ENCODE assay signal across 8 mouse cellular contexts in the genomic region with DNA sequence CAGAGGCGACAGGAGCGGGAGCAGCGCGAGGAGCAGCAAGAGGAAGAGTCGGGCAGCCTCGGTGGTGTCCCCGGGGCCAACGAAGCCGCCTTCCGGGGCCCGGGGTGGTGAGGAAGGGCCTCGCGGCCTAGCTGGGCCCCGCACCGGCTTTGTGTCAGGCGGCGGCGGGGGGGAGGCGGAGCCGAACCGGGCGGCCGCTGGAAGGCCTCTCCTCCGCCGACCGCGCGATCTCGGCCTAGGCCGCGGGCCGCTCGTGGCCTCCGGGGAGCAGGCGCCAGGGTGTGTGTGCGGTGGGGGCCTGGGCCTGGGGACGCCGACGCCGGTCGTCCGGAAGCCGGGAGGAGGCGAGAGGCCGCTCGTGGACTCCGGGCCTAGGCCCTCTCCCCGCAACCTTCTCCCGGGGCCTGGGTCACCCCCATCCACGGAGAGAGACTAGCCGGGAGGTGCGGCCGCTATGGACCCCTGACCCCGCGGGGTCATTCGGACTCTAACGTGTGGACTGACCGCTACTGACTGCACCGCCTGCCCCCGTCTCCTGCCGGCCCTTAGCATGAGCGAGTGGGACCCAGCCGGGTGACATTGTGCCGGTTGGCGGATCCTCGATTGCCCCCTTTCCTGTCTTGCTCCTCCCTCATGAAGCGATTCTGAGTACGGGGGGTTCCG. TPM values are rescaled to one million over a fixed set of nuclear protein-coding genes. Genes with fewer than 3 reads are reported as not detected.
A peak's percentile ranks its signal among the peaks of the same experiment; 100 is the strongest.
DNase-seq lines count a peak whose midpoint lies in the region; ATAC-seq and TF ChIP-seq lines count a peak whose summit lies in the region.

No protein-coding gene starts in this region.

- peak; percentile 15 to 34 for DNase-seq in gastrocnemius, adult 8-10 months (ENCODE audit: low spot score in 2 of 2)
- peak; percentile 26 to 44 for DNase-seq in left cerebral cortex, adult 18-20 months (ENCODE audit: low spot score in 2 of 2)
- peak; percentile 34 for DNase-seq in lung, postnatal 36 days
- peak; percentile 30 for DNase-seq in retina, postnatal 7 days (ENCODE audit: low read depth, low spot score)
- peak; percentile 75 for DNase-seq in urinary bladder, adult 2 months (ENCODE audit: low spot score)

- TF ChIP-seq POLR2A in cortical plate, adult 2 months (IDR thresholded peaks at IDR 0.05; ENCODE audit: extremely low read depth, insufficient read depth, low read length): no peak

- no peaks in the 10 kb centered on the region for H3K9me3 ChIP-seq in hindbrain, embryonic 16.5 days (ENCODE audit: control insufficient read depth, low read length)

- H3K4me1 ChIP-seq in cortical plate, adult 2 months (ENCODE audit: control insufficient read depth, insufficient read depth, low read length): peaks cover 5% of the 10 kb centered on the region
- peaks cover 21% of the 10 kb centered on the region for H3K4me1 ChIP-seq in hindbrain, embryonic 16.5 days (ENCODE audit: control insufficient read depth, insufficient read depth, low read depth, low read length)

- peak overlapping the region; percentile 65 for H3K4me3 ChIP-seq in cortical plate, adult 2 months (ENCODE audit: insufficient read depth, low read length)
- H3K4me3 ChIP-seq in hindbrain, embryonic 16.5 days (ENCODE audit: low read length): peak overlapping the region; percentile 96

- H3K36me3 ChIP-seq in hindbrain, embryonic 16.5 days (ENCODE audit: control insufficient read depth, insufficient read depth, low read length): no peaks in the 10 kb centered on the region

- no peaks in the 10 kb centered on the region for H3K27me3 ChIP-seq in hindbrain, embryonic 16.5 days (replicated peaks; ENCODE audit: control insufficient read depth, insufficient read depth, low read length)

- H3K4me2 ChIP-seq in hindbrain, embryonic 16.5 days (ENCODE audit: low read length): peak overlapping the region; percentile 80

- no peak for TF ChIP-seq CTCF in cortical plate, adult 2 months (IDR thresholded peaks at IDR 0.05; ENCODE audit: extremely low read depth, insufficient read depth, low read length)

- H3K27ac ChIP-seq in cortical plate, adult 2 months (ENCODE audit: insufficient read depth, low read length): peak overlapping the region; percentile 93
- peak overlapping the region; percentile 93 for H3K27ac ChIP-seq in hindbrain, embryonic 16.5 days (ENCODE audit: low read depth, low read length)

- WGBS in hindbrain, embryonic 16.5 days: under 1% methylated on average over 56 of the region's 69 CpGs

- H3K9ac ChIP-seq in hindbrain, embryonic 16.5 days (ENCODE audit: low read depth, low read length): peak overlapping the region; percentile 100

- peak; percentile 11 for ATAC-seq in activated CD4-positive, CD25-positive, alpha-beta regulatory T cell, adult 4 months
- peak; percentile 58 for ATAC-seq in hindbrain, embryonic 16.5 days

RNA-seq across cellular contexts. Expression of gene Rbbp6, which starts 4.8 kb away (rescaled TPM):
- 10 to 100 TPM; 47.7 to 47.8 TPM for polyA plus RNA-seq in activated CD4-positive, CD25-positive, alpha-beta regulatory T cell, adult 4 months (2017; shearing (Covaris generic))
- 51.5 and 51.7 TPM in 2 replicates for polyA plus RNA-seq in cortical plate, adult 2 months (2012; rRNA removed)
- total RNA-seq in gastrocnemius, adult 8-10 months (2022): 10 to 100 TPM; 19.9 to 30.5 (median 22.2) TPM
- polyA plus RNA-seq in hindbrain, embryonic 16.5 days (2015; fragmentation: Nextera tagmentation; extraction: Ambion mirVana): 19.5 and 20.2 TPM in 2 replicates
- 10 to 100 TPM; 64.7 to 67.6 TPM for total RNA-seq in left cerebral cortex, adult 18-20 months (2021)
- 38.7 and 42.9 TPM in 2 replicates for polyA plus RNA-seq in urinary bladder, adult 2 months (2012; rRNA removed)

Comparison
In these comparisons a context has a peak if more than half of its experiments do, and no peak if none do; other contexts are left out.
1. Peak in every context shown above with its lines: DNase-seq, ATAC-seq, H3K4me3 ChIP-seq and H3K27ac ChIP-seq.
2. DNase-seq: peak in every context shown above with its lines; median percentile 75 in urinary bladder, adult 2 months; 35 in left cerebral cortex, adult 18-20 months; 34 in lung, postnatal 36 days; 30 in retina, postnatal 7 days; 24 in gastrocnemius, adult 8-10 months.